Mouse (Mus musculus) liver, postnatal 0 days (tissue): ENCODE measurements around the gene Perp. TPM values are rescaled to one million over a fixed set of nuclear protein-coding genes. Genes with fewer than 3 reads are reported as not detected.

ENCODE experiments used
- ATAC-seq: fragments of 200-750 bp; cut with Nextera tagmentation; 2 replicates; pipeline ENCODE4 v1.8.0; 2017; ENCODE audit warnings: mild to moderate bottlenecking, moderate library complexity
- DNase-seq: peaks from one replicate; pipeline ENCODE4 v3.0.0-alpha.2; 2016
- H3K27ac ChIP-seq: fragments of 300-500 bp; sonication (generic); 2 replicates; pipeline ENCODE4 v1.5.1; 2014; ENCODE audit warnings: antibody characterized with exemption, moderate library complexity, mild to moderate bottlenecking, low read depth
- H3K27me3 ChIP-seq: fragments of 300-500 bp; sonication (generic); 2 replicates; pipeline ENCODE4 v1.6.1; 2014; ENCODE audit warnings: low read length, control low read depth, mixed read lengths; ENCODE audit not compliant: insufficient read depth
- H3K36me3 ChIP-seq: fragments of 300-500 bp; sonication (generic); replicated peaks from 2 replicates; pipeline ENCODE4 v1.6.1; 2014; ENCODE audit warnings: mild to moderate bottlenecking, control low read depth, low read length, moderate library complexity, mixed read lengths; ENCODE audit not compliant: insufficient read depth
- H3K4me1 ChIP-seq: fragments of 300-500 bp; sonication (generic); 2 replicates; pipeline ENCODE4 v1.6.1; 2014; ENCODE audit warnings: antibody characterized with exemption, mild to moderate bottlenecking, control low read depth; ENCODE audit not compliant: insufficient read depth
- H3K4me2 ChIP-seq: fragments of 300-500 bp; sonication (generic); 2 replicates; pipeline ENCODE4 v1.6.1; 2014; ENCODE audit warnings: low read depth, mild to moderate bottlenecking, low read length, moderate library complexity, mixed read lengths
- H3K4me3 ChIP-seq: fragments of 300-500 bp; sonication (generic); 2 replicates; pipeline ENCODE4 v1.5.1; 2014; ENCODE audit warnings: low read depth, low read length
- H3K9ac ChIP-seq: fragments of 300-500 bp; sonication (generic); replicated peaks from 2 replicates; pipeline ENCODE4 v1.6.1; 2014; ENCODE audit warnings: mild to moderate bottlenecking, moderate library complexity
- H3K9me3 ChIP-seq: fragments of 300-500 bp; sonication (generic); 2 replicates; pipeline ENCODE4 v1.6.1; 2016; ENCODE audit warnings: mild to moderate bottlenecking, control low read depth, low read length, mixed read lengths
- CTCF ChIP-seq: sonication (generic); IDR thresholded peaks from 2 replicates; pipeline ENCODE4 v1.5.1; 2016; ENCODE audit warnings: antibody characterized with exemption, low read depth
- EP300 ChIP-seq: IDR thresholded peaks from 2 replicates; pipeline ENCODE4 v1.6.1; 2016; ENCODE audit warnings: antibody characterized with exemption, low read depth, mild to moderate bottlenecking
- WGBS: fragments of 180-500 bp; shearing (Covaris S2); extraction: QIAGEN DNeasy Blood & Tissue Kit; methylation state at CpG from one replicate; pipeline ENCODE4 v1.1.7; 2014; ENCODE audit not compliant: insufficient replicate concordance; 5-methylcytosine and 5-hydroxymethylcytosine counted together
- polyA plus RNA-seq: library from polyadenylated mRNA; unstranded; fragments of >200 nt; fragmentation: Nextera tagmentation; extraction: Ambion mirVana; gene quantifications from 2 replicates; pipeline ENCODE4 v1.2.1, GENCODE M21; 2015

Gene Perp
- polyA plus RNA-seq, 1 experiment from 2014 or later, result 68.3 TPM

GRCm38 (mm10) chr10:18859632-18860031, 14.8 kb downstream of the Perp start:
- no peak for DNase-seq
- 67% methylated on average over 3 of the region's 3 CpGs for WGBS
- no peak for ATAC-seq
- Histone ChIP-seq H3K27ac (no peak overlapping the region), H3K4me1 (no peaks in the 10 kb centered on the region), H3K36me3 (no peaks in the 10 kb centered on the region), H3K9ac (no peak overlapping the region), H3K4me3 (no peak overlapping the region), H3K4me2 (no peak overlapping the region), H3K9me3 (no peaks in the 10 kb centered on the region), H3K27me3 (no peaks in the 10 kb centered on the region)
- TF ChIP-seq CTCF (no peak), EP300 (no peak)

- H3K27me3 ChIP-seq, result no peaks in the 10 kb centered on the region
- 49% methylated on average over 5 of the region's 5 CpGs for WGBS
- H3K9me3 ChIP-seq, result no peaks in the 10 kb centered on the region
- no peak for ATAC-seq
- no peak overlapping the region for H3K4me3 ChIP-seq
- no peaks in the 10 kb centered on the region for H3K36me3 ChIP-seq
- no peaks in the 10 kb centered on the region for H3K4me1 ChIP-seq
- no peak for TF ChIP-seq EP300
- TF ChIP-seq CTCF, result no peak
- H3K9ac ChIP-seq, result no peak overlapping the region
- no peak overlapping the region for H3K4me2 ChIP-seq
- H3K27ac ChIP-seq, result no peak overlapping the region
- DNase-seq, result no peak
Observed at GRCm38 (mm10) chr10:18860119-18860824, 15.5 kb downstream of the Perp start.

- no peak overlapping the region for H3K4me3 ChIP-seq
- H3K9me3 ChIP-seq, result no peaks in the 10 kb centered on the region
- no peaks in the 10 kb centered on the region for H3K36me3 ChIP-seq
- TF ChIP-seq EP300 (no peak), CTCF (no peak)
- H3K4me1 ChIP-seq, result no peaks in the 10 kb centered on the region
- no peak for DNase-seq
- ATAC-seq, result no peak
- 75% methylated on average over 11 of the region's 11 CpGs for WGBS
- no peak overlapping the region for H3K9ac ChIP-seq
- H3K27me3 ChIP-seq, result no peaks in the 10 kb centered on the region
- no peak overlapping the region for H3K4me2 ChIP-seq
- H3K27ac ChIP-seq, result no peak overlapping the region
Observed at GRCm38 (mm10) chr10:18860831-18861230, 16.0 kb downstream of the Perp start.

GRCm38 (mm10) chr10:18861418-18861817, 16.6 kb downstream of the Perp start:
- Histone ChIP-seq H3K9me3 (no peaks in the 10 kb centered on the region), H3K9ac (no peak overlapping the region), H3K4me2 (no peak overlapping the region), H3K4me3 (no peak overlapping the region), H3K27me3 (no peaks in the 10 kb centered on the region), H3K4me1 (no peaks in the 10 kb centered on the region), H3K27ac (no peak overlapping the region), H3K36me3 (no peaks in the 10 kb centered on the region)
- no peak for TF ChIP-seq EP300
- no peak for TF ChIP-seq CTCF
- 67% methylated on average over 4 of the region's 4 CpGs for WGBS
- ATAC-seq, result no peak
- DNase-seq, result no peak

GRCm38 (mm10) chr10:18863332-18863731, 18.5 kb downstream of the Perp start:
- no peak overlapping the region for H3K4me2 ChIP-seq
- 66% methylated on average over 4 of the region's 4 CpGs for WGBS

GRCm38 (mm10) chr10:18864753-18865152, 19.9 kb downstream of the Perp start:
- ATAC-seq (no peak), DNase-seq (no peak)
- TF ChIP-seq EP300, result no peak
- TF ChIP-seq CTCF, result no peak
- Histone ChIP-seq H3K4me2 (no peak overlapping the region), H3K4me1 (no peaks in the 10 kb centered on the region), H3K36me3 (no peaks in the 10 kb centered on the region), H3K9me3 (no peaks in the 10 kb centered on the region), H3K9ac (no peak overlapping the region), H3K27ac (no peak overlapping the region), H3K27me3 (no peaks in the 10 kb centered on the region), H3K4me3 (no peak overlapping the region)
- WGBS, result 43% methylated on average over 5 of the region's 5 CpGs

More at GRCm38 (mm10) chr10:18863332-18863731, 18.5 kb downstream of the Perp start:
- ATAC-seq (no peak), DNase-seq (no peak)
- TF ChIP-seq CTCF, result no peak
- TF ChIP-seq EP300, result no peak
- Histone ChIP-seq H3K27me3 (no peaks in the 10 kb centered on the region), H3K4me3 (no peak overlapping the region), H3K27ac (no peak overlapping the region), H3K36me3 (no peaks in the 10 kb centered on the region), H3K9ac (no peak overlapping the region), H3K9me3 (no peaks in the 10 kb centered on the region), H3K4me1 (no peaks in the 10 kb centered on the region)
